Comparison of ENCODE assay signal across 7 mouse cellular contexts in the genomic region with DNA sequence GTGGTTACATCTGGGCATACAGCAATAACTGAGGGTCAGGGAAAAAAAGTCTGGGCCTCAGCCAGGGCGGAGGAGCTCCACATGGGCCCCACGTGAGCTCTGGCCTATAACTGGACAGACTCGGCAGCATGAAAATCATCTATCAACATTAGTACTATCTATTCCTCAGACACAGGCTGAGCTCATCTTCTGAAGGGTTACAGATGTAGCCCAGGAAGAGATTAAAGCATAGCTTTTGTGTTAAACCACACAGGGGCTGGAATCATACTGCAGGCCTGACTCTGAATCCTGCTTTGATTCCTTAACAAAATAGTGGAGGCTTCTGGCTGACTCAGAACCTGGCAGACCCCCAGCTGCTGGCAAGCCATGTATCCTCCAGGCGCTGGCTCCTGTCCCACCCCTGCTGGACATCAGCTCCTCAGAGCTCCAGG. TPM values are rescaled to one million over a fixed set of nuclear protein-coding genes. Genes with fewer than 3 reads are reported as not detected.
DNase-seq lines count a peak whose midpoint lies in the region.

No protein-coding gene starts in this region.

- peak; percentile 76 for DNase-seq in urinary bladder, postnatal 14 days (ENCODE audit: low spot score)
- DNase-seq in urinary bladder, postnatal 10 days (ENCODE audit: low spot score), result no peak
- peak; percentile 78 to 79 for DNase-seq in cerebellum, postnatal 14 days
- peak; percentile 65 to 79 for DNase-seq in heart, postnatal 14 days
- peak; percentile 77 for DNase-seq in testis, postnatal 10 days (ENCODE audit: low spot score)
- no peak for DNase-seq in left cerebral cortex, adult 8-10 months (ENCODE audit: low spot score in 2 of 2)
- DNase-seq in thymus, postnatal 0 days (ENCODE audit: low spot score), result no peak

- intact Hi-C loops in heart, postnatal 14 days (cut with DNase I), result no loop called here

RNA-seq across cellular contexts. Expression of gene Atp6v0a4, which starts 7.4 kb away (rescaled TPM):
- total RNA-seq in heart, postnatal 14 days (2021), result 1 to 10 TPM; 2.8 to 3.5 TPM
- 10 to 100 TPM in 2 of 4 experiments, 1 to 10 TPM in 2; 1.6 to 13.4 (median 6.3) TPM for total RNA-seq in left cerebral cortex, adult 8-10 months (2022)
- 0.19 and 0.36 TPM in 2 replicates for polyA plus RNA-seq in thymus, postnatal 0 days (2015; fragmentation: Nextera tagmentation; extraction: Ambion mirVana)

RNA-seq across cellular contexts. Expression of gene Tmem213, which starts 22.8 kb away (rescaled TPM):
- not detected for total RNA-seq in heart, postnatal 14 days (2021)
- not detected for total RNA-seq in left cerebral cortex, adult 8-10 months (2022)
- polyA plus RNA-seq in thymus, postnatal 0 days (2015; fragmentation: Nextera tagmentation; extraction: Ambion mirVana), result 0.31 and 0.42 TPM in 2 replicates

Comparison
In these comparisons a context has a peak if more than half of its experiments do, and no peak if none do; other contexts are left out.
1. DNase-seq: peak in urinary bladder, postnatal 14 days (single experiment), cerebellum, postnatal 14 days (2 of 2), heart, postnatal 14 days (2 of 2) and testis, postnatal 10 days (single experiment); none in urinary bladder, postnatal 10 days (single experiment), left cerebral cortex, adult 8-10 months (0 of 2) and thymus, postnatal 0 days (single experiment).